Mouse (Mus musculus) embryonic fibroblast, embryonic 13.5 days (primary cell): ENCODE measurements around the gene Lgals3bp.

Experiments
- CTCF ChIP-seq: IDR thresholded peaks from 2 replicates; pipeline ENCODE4 v1.5.1; 2011; ENCODE audit warnings: mild to moderate bottlenecking, control low read depth, low read length, moderate library complexity, borderline replicate concordance; ENCODE audit not compliant: insufficient read depth
- POLR2A ChIP-seq: IDR thresholded peaks from 2 replicates; pipeline ENCODE4 v1.6.1; 2011; ENCODE audit warnings: low read depth, mild to moderate bottlenecking, control low read depth, low read length, moderate library complexity

DNA sequence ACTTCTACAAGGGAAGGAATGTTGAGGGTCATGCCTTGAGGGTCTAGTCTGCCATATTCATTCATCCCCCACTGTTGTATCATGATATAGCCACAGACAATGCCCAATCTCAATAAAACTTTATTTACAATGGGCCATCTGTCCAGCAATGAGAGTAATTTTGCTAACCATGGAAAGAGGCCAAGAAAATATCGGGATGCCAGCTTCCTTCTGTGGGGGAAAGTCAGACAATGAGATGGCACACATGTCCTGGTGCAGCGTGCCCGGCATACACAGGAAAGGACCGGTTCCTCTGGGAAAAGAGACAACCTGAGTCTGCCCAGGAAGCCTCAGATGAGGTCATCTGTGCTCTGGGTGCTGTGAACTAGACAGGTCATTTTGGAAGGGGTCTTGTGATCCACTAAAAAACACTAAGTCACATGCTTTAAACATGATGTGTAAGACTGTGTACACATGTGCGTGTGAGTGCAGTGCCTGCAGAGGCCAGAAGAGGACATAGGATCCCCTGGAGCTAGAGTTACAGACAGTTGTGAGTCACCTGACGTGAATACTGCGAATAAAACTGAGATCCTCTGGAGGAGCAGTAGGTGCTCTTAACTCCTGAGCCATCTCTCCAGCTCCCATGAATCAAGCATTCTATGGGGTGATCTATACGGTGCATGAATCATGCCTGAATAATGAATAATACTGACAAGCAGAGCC, 55.3 kb downstream of the Lgals3bp start:
- TF ChIP-seq POLR2A (no peak), CTCF (peak; percentile 26; the same call in 1 of the 2 replicates)
